Mouse (Mus musculus) heart, postnatal 0 days (tissue): ENCODE measurements around the gene Fam71e2.
A peak's percentile ranks its signal among the peaks of the same experiment; 100 is the strongest.

Experiments used
- CTCF ChIP-seq: IDR thresholded peaks from 2 replicates; pipeline ENCODE4 v1.5.1; 2016; ENCODE audit warnings: antibody characterized with exemption, control low read depth, low read depth
- EP300 ChIP-seq: IDR thresholded peaks from 2 replicates; pipeline ENCODE4 v1.6.1; 2016; ENCODE audit warnings: antibody characterized with exemption, low read depth

DNA sequence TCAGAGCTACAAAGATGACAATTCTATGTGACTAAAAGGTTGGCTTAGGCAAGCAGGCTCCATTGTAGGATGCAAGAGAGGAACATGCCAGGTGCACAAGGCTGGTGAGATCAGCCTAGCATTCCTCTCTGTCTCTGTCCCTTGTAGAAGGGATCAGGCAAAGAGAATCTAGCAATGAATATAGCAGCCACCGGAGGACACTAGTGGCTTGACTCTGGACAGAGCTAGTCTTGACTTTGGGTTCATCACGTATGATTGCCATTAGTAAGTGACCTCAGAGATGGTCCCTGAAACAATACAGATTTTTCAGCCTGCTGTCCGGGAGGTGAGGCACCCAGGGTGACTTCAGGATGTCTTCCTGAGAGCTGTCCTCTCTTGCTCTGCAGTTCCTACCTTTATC lies 58.5 kb downstream of the Fam71e2 start:
- TF ChIP-seq CTCF (peak; percentile 5; the same call in 1 of the 2 replicates), EP300 (no peak)
